Mouse (Mus musculus): ENCODE results near the gene Nek3.

- TF ChIP-seq CTCF (IDR thresholded peaks at IDR 0.05; ENCODE audit: extremely low read depth, insufficient read depth, low read length) (no peak), POLR2A (IDR thresholded peaks at IDR 0.05; ENCODE audit: extremely low read depth, insufficient read depth, low read length) (no peak)
Measured at GRCm38 (mm10) chr8:22141836-22142385, 24.3 kb downstream of the Nek3 start.
